Comparison of ENCODE assay signal across 15 mouse cellular contexts in the genomic region with DNA sequence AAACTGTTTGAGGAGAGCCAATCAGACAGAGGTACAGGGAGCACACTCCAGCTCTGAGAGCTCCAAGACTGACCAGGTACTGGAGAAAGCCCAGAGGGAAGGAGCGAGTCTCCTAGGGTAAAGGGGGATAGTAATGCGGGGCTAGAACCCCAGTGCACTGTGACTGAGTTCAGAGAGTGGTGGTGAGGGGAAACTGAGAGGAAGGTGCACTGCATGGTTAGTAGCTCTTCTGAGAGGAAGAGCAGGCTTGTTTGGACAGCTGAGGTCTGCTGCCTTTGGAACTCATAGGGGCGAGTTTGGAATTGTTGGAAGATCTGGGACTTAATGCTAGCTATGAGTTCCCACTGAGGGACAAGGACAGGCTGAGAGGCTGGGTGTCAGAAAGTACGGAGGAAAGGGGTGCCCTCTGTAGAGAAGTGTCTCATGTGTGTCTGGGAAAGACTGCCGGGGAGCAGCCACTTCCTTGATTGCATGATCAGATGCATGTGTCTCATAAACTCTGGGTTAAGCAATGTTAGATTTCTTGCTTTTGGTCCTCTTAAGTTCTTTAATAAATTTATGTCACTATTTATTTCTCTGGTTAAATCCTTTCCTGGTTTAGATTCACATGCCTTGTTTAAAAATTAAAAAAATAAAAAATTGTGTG. TPM values are rescaled to one million over a fixed set of nuclear protein-coding genes. Genes with fewer than 3 reads are reported as not detected.
DNase-seq lines count a peak whose midpoint lies in the region; ATAC-seq and TF ChIP-seq lines count a peak whose summit lies in the region.
"Had no signal": no experiment of that assay in that cellular context is flagged by ENCODE, and none has a peak within 500 bp of the region (broad histone marks: within the 10 kb centered on the region; RNA-seq: fewer than 3 reads in every experiment).

No protein-coding gene starts in this region.

- H3K4me2 ChIP-seq in liver, embryonic 14.5 days (ENCODE audit: low read depth): no peak overlapping the region
- no peak overlapping the region for H3K4me2 ChIP-seq in neural tube, embryonic 15.5 days
- H3K4me2 ChIP-seq: forebrain, embryonic 13.5 days; hindbrain, embryonic 13.5 days; midbrain, embryonic 13.5 days had no signal

- H3K36me3 ChIP-seq in liver, embryonic 14.5 days (replicated peaks; ENCODE audit: control insufficient read depth, insufficient read depth, low read depth): no peaks in the 10 kb centered on the region
- no peaks in the 10 kb centered on the region for H3K36me3 ChIP-seq in neural tube, embryonic 15.5 days
- H3K36me3 ChIP-seq: hindbrain, embryonic 13.5 days; midbrain, embryonic 13.5 days had no signal

- DNase-seq in CD4-positive, CD25-positive, alpha-beta regulatory T cell, adult 2 months (ENCODE audit: low read depth, low spot score): peak; percentile 20
- DNase-seq in liver, embryonic 14.5 days (ENCODE audit: low read depth in 3 of 3, low spot score in 3 of 3): no peak
- DNase-seq in thymus, postnatal 0 days (ENCODE audit: low spot score): peak; percentile 43
- DNase-seq in lung, postnatal 25 days (ENCODE audit: low spot score): no peak
- DNase-seq in spleen, postnatal 36 days (ENCODE audit: low spot score in 2 of 2): no peak
- DNase-seq: cerebellum, adult 11-12 months; heart, postnatal 10 days; lung, postnatal 14 days; spleen, adult 18-20 months had no signal

- WGBS in liver, embryonic 14.5 days (ENCODE audit: insufficient replicate concordance): 54% methylated on average over 5 of the region's 5 CpGs
- WGBS in neural tube, embryonic 15.5 days: 89% methylated on average over 5 of the region's 5 CpGs

- peaks cover 22% of the 10 kb centered on the region for H3K4me1 ChIP-seq in bone marrow macrophage, adult 2 months (ENCODE audit: control insufficient read depth, insufficient read depth, low read length)
- H3K4me1 ChIP-seq in liver, embryonic 14.5 days (replicated peaks; ENCODE audit: control insufficient read depth in 2 of 2, insufficient read depth in 2 of 2, low read length in 1 of 2): peaks cover 16 to 18% of the 10 kb centered on the region in 2 experiments
- H3K4me1 ChIP-seq in neural tube, embryonic 15.5 days: no peaks in the 10 kb centered on the region
- H3K4me1 ChIP-seq: forebrain, embryonic 13.5 days; hindbrain, embryonic 13.5 days had no signal

- H3K27me3 ChIP-seq in liver, embryonic 14.5 days (ENCODE audit: control insufficient read depth, insufficient read depth, low read length): no peaks in the 10 kb centered on the region
- H3K27me3 ChIP-seq in neural tube, embryonic 15.5 days (replicated peaks): no peaks in the 10 kb centered on the region
- H3K27me3 ChIP-seq: forebrain, embryonic 13.5 days; hindbrain, embryonic 13.5 days; midbrain, embryonic 13.5 days; Patski had no signal

- no peaks in the 10 kb centered on the region for H3K9me3 ChIP-seq in liver, embryonic 14.5 days (ENCODE audit: control insufficient read depth, low read length)
- no peaks in the 10 kb centered on the region for H3K9me3 ChIP-seq in neural tube, embryonic 15.5 days (replicated peaks)
- H3K9me3 ChIP-seq: forebrain, embryonic 13.5 days; hindbrain, embryonic 13.5 days; midbrain, embryonic 13.5 days had no signal

- peak overlapping the region; percentile 12; the same call in 1 of the 2 replicates for H3K27ac ChIP-seq in bone marrow macrophage, adult 2 months (ENCODE audit: insufficient read depth, low read depth, low read length)
- no peak overlapping the region for H3K27ac ChIP-seq in liver, embryonic 14.5 days
- no peak overlapping the region for H3K27ac ChIP-seq in neural tube, embryonic 15.5 days (replicated peaks)
- H3K27ac ChIP-seq: forebrain, embryonic 13.5 days; hindbrain, embryonic 13.5 days; midbrain, embryonic 13.5 days had no signal

- no peak for TF ChIP-seq EP300 in liver, embryonic 14.5 days (IDR thresholded peaks at IDR 0.05; ENCODE audit: low read depth)

- H3K9ac ChIP-seq in liver, embryonic 14.5 days (replicated peaks): peak overlapping the region; percentile 1; the same call in 1 of the 2 replicates
- H3K9ac ChIP-seq in neural tube, embryonic 15.5 days (replicated peaks): no peak overlapping the region
- H3K9ac ChIP-seq: forebrain, embryonic 13.5 days; hindbrain, embryonic 13.5 days; midbrain, embryonic 13.5 days had no signal

- TF ChIP-seq CTCF in bone marrow macrophage, adult 2 months (IDR thresholded peaks at IDR 0.05; ENCODE audit: low read depth, low read length): no peak
- no peak for TF ChIP-seq CTCF in liver, embryonic 14.5 days (IDR thresholded peaks at IDR 0.05; ENCODE audit: low read depth)

- H3K4me3 ChIP-seq in bone marrow macrophage, adult 2 months (ENCODE audit: insufficient read depth, low read length): peak overlapping the region; percentile 31
- H3K4me3 ChIP-seq in liver, embryonic 14.5 days (ENCODE audit: insufficient read depth in 1 of 2, low read depth in 2 of 2, low read length in 2 of 2): no peak overlapping the region
- no peak overlapping the region for H3K4me3 ChIP-seq in neural tube, embryonic 15.5 days (replicated peaks)
- H3K4me3 ChIP-seq: forebrain, embryonic 13.5 days; hindbrain, embryonic 13.5 days; midbrain, embryonic 13.5 days had no signal

- TF ChIP-seq POLR2A in bone marrow macrophage, adult 2 months (IDR thresholded peaks at IDR 0.05; ENCODE audit: borderline replicate concordance, low read depth, low read length): no peak

- no peak for ATAC-seq in liver, embryonic 14.5 days (ENCODE audit: insufficient read depth)
- no peak for ATAC-seq in neural tube, embryonic 15.5 days (ENCODE audit: low FRiP score)
- ATAC-seq: forebrain, embryonic 13.5 days; midbrain, embryonic 13.5 days; Patski had no signal

RNA-seq across cellular contexts. Expression of a gene that starts 24.4 kb away (rescaled TPM):
- 2.4 and 3.7 TPM in 2 replicates for polyA plus RNA-seq in bone marrow macrophage, adult 2 months (2012; ENCODE audit: insufficient read depth, insufficient read length, missing spikeins)
- 5.0 and 5.2 TPM in 2 replicates for polyA plus RNA-seq in liver, embryonic 14.5 days (2012; rRNA removed)
- 8.9 and 11.3 TPM in 2 replicates for polyA plus RNA-seq in liver, embryonic 14.5 days (2014; fragmentation: Nextera tagmentation; extraction: Ambion mirVana)
- polyA plus RNA-seq in thymus, postnatal 0 days (2015; fragmentation: Nextera tagmentation; extraction: Ambion mirVana): 12.0 and 15.4 TPM in 2 replicates
- 12.2 and 15.4 TPM in 2 replicates for polyA plus RNA-seq in neural tube, embryonic 15.5 days (2015; fragmentation: Nextera tagmentation; extraction: Ambion mirVana)

Comparison
In these comparisons a context has a peak if more than half of its experiments do, and no peak if none do; other contexts are left out.
1. DNase-seq: peak in CD4-positive, CD25-positive, alpha-beta regulatory T cell, adult 2 months (single experiment) and thymus, postnatal 0 days (single experiment); none in liver, embryonic 14.5 days (0 of 3), lung, postnatal 25 days (single experiment) and spleen, postnatal 36 days (0 of 2).